Mouse (Mus musculus) hematopoietic stem cell, adult 5-6 weeks (primary cell): ENCODE data around the gene Lmna. TPM values are rescaled to one million over a fixed set of nuclear protein-coding genes. Genes with fewer than 3 reads are reported as not detected.

Experiments used
- ATAC-seq, 2 experiments: fragments of 125-278 bp in 1 of 2; replicated peaks in 1 of 2; 2 replicates each; pipeline ENCODE4 v1.8.0; 2016 to 2017; ENCODE audit warnings: inconsistent platforms in 2 of 2, mild to moderate bottlenecking in 2 of 2, moderate number of reproducible peaks in 2 of 2, low read depth in 1 of 2, moderate TSS enrichment in 1 of 2; ENCODE audit not compliant: low FRiP score in 2 of 2, poor library complexity in 2 of 2, severe bottlenecking in 2 of 2, insufficient read depth in 1 of 2, low TSS enrichment in 1 of 2
- total RNA-seq: library from RNA; stranded (forward); fragments of 172-1452, 232-1000 nt; gene quantifications from 2 replicates; pipeline ENCODE4 v1.2.3, GENCODE M21; 2017

The Lmna gene
- total RNA-seq, 1 experiment from 2014 or later = 21.5 TPM

- ATAC-seq = no peak
Observed at GRCm38 (mm10) chr3:88493706-88494582, 15.8 kb downstream of the Lmna start.

DNA sequence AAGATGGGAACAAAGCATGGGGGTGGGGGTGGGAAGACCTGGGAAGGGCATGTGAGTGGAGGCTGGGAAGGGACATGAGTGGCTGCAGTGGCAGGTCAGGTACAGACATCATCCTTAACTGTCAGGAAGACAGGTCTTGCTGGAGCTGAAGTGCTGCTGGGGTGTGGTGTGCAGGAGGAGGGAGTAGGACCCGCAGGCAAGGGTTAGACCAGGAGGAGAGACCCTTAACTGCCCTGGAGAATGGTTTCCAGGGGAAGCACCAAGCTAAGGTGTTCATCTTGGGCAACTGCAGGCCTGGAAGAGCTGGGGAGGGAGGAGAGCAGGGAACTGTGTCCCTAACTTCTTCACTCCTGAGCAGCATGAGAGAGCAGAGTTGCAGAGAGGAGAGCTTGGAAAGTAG is 22.4 kb downstream of the Lmna start:
- ATAC-seq = no peak

DNA sequence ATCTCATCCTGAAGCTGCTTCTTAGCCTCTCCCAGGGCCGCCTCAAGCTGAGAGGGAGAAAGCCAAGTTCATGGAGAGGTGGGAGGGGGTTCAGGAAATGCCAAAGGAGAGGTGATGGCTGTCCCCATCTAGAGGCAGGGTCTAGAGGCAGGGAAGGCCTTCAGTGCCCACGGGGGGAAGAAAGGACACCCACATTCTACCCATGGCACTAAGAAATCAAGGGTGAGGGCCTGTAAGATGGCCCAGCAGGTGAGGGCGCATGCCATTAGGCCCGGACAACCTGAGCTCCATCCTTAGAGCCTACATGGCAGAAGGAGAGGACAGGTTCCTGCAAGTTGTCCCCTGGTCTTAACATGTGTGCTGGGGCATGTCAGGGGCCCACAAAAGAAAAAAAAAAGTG is 22.9 kb downstream of the Lmna start:
- ATAC-seq = no peak

- ATAC-seq = no peak
Observed at GRCm38 (mm10) chr3:88486043-88486442, 23.7 kb downstream of the Lmna start.

- ATAC-seq = 0 out of 4 replicates have a peak, but pooled peaks have one; percentile 9 to 12
Observed at GRCm38 (mm10) chr3:88484597-88485316, 25.0 kb downstream of the Lmna start.

DNA sequence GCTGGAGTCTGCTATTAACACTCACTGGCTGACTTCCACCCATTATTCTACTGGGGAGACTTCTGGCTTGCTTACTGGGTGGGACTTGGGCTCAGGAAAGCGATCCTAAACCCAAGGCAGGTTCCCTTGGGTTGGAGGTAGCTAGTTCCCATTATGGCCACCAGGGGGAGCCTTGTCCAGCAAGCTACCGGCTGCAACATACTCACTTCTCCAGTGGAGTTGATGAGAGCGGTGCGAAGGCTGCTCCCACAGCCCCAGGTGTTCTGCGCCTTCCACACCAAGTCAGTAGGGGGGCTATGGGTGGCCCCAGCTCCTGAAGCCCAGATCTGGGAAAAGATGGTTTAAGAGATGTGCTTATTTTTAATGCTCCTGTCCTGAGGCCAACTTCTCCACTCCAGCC is 26.1 kb downstream of the Lmna start:
- peak; percentile 70 to 72 for ATAC-seq

DNA sequence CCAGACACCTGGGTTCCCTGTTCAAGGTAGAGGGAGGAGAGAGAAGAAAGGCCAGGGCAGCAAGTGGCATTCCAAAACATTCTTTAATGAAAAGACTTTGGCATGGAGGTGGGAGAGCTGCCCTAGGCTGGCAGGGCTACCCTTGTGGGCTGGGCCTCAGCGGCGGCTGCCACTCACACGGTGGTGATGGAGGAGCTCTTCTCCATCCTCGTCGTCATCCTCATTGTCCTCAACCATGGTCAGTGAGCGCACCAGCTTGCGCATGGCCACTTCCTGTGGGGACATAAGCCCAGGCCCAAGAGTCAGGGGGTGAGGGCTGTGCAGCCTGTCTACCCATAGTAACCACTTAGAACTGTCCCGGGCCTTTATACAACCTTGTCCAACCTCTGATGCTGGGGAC is 26.6 kb downstream of the Lmna start:
- no peak for ATAC-seq

DNA sequence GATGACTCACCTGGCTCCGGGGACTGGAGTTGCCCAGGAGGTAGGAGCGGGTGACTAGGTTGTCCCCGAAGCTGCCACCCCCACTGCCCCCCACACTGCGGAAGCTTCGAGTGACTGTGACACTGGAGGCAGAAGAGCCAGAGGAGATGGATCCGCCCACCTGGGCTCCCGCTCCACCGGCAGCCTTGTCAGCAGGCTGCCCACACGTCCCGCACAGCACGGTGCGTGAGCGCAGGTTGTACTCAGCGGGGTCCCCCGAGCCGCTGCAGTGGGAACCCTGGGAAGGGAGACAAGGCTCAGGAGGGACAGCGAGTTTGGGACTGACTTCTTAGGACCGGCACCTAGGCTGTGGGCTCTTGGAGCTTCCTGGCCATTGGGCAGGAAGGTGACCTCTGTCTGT is 27.4 kb downstream of the Lmna start:
- no peak for ATAC-seq

- ATAC-seq = no peak
Observed at GRCm38 (mm10) chr3:88481372-88482040, 28.2 kb downstream of the Lmna start.

DNA sequence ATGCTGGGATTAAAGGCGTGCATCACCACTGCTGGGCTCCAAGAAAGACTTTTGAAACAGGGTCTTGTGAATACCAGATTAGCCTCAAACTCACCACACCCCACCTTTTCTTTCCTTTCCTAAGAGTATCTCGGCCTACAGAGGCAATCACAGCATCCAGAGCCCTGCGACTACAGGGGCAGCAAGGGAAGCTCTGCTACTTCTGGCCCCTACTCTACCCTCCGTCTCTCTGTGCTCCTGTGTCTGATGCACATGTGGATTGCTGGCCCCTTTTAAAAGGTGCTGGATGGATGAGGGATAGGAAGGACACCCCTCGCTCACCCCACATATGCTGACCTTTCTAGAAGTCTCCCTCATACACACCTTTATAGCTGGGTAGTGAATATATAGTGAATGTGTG is 29.1 kb downstream of the Lmna start:
- ATAC-seq = no peak

DNA sequence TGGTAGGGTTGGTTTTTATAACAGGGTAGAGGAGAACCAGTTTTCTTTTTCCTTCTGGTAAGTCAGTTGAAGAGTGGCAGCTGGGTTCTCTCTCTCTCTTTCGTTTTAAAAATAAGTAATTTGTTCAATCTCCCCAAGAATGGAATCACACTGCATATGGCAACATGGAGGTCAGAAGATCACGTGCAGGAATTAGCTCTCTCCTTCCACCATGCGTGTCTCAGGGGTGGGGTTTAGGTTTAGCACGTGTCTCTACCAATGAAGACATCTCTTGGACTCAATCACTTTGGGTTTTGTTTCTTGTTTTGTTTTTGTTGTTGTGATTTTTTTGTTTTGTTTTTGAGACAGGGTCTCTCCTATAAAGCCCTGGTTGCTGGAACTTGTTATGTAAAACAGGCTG is 29.9 kb downstream of the Lmna start:
- ATAC-seq = no peak

DNA sequence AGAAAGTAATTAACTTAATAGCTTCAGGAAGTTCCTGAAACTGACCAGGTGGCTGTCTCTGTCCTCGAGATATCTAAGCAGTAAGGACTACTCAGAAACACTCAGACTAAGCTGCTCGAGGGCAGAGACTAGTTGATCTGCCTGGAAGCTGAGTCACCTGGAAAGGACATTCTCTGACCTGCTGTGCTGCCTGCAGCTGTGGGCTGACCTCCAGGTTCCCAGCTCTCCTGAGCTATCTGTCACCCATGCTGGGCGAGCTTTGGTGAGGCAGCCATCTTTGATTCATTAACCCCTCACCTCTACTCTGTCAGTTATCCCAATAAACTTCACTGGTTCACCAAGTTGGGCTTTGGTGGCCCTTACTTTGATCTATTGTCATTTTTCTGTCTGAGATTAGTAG is 30.6 kb downstream of the Lmna start:
- no peak for ATAC-seq

- peak; percentile 88 to 89 for ATAC-seq
Observed at GRCm38 (mm10) chr3:88477735-88478134, 32.0 kb downstream of the Lmna start.

- peak; percentile 7 to 36; a peak in 1 of 4 replicates for ATAC-seq
Observed at GRCm38 (mm10) chr3:88476403-88476802, 33.4 kb downstream of the Lmna start.

- no peak for ATAC-seq
Observed at GRCm38 (mm10) chr3:88473571-88473970, 36.2 kb downstream of the Lmna start.

- ATAC-seq = no peak
Observed at GRCm38 (mm10) chr3:88473020-88473419, 36.7 kb downstream of the Lmna start.

DNA sequence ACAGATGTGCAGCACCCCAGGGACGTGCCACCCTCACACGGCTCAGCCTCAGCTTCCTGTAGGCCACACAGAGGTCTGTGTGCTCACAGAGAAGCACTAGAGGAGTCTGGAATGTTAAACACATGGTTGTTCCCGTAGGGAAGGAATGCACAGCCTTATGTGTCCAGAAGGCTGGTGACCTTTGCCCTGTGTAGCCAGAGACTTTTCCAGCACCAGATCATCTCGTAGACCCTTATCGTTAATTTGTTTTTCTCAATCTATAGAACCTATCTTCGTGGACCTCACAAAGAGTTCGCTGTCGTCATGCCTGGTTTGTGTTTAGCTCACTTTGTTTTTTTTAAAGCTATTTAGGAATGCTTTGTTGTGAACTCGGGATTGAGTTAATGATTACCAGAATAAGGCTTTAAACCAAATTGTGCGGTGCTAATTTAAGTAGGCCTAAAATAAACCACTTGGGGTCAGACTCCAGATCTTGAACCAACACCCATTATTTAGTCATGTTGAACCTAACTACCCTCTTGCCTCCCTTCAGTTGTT is 38.7 kb downstream of the Lmna start:
- no peak for ATAC-seq

DNA sequence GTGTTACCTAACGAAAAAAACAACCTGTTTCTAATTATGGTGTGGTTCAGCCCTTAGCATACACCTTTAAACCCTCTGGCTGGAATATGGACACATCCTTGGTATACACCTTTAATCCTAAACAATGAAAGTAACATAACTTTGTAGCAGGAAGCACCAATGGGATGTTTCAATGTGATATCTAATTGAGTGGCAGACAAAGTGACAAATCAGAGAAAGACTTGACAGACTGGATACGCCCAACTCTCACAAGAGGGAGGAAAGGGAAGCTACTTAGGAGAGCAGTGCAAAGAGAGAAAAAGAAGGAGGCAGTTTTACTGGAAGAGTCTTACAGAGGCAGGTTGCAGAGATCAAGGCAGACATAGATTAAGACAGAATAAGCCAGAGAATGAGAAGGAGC is 40.3 kb downstream of the Lmna start:
- no peak for ATAC-seq
